Mouse (Mus musculus) activated CD4-positive, CD25-positive, alpha-beta regulatory T cell, adult 4 months (primary cell): Measurements from ENCODE around the gene 1700016H13Rik. TPM values are rescaled to one million over a fixed set of nuclear protein-coding genes. Genes with fewer than 3 reads are reported as not detected.

Experiments
- ATAC-seq: one replicate; pipeline ENCODE4 v1.8.0; 2017
- polyA plus RNA-seq, 2 experiments: library from polyadenylated mRNA; unstranded; fragments of 100-300 nt; shearing (Covaris generic); gene quantifications; one replicate each; pipeline ENCODE4 v1.2.1; 2017

The 1700016H13Rik gene
- not detected for polyA plus RNA-seq

DNA sequence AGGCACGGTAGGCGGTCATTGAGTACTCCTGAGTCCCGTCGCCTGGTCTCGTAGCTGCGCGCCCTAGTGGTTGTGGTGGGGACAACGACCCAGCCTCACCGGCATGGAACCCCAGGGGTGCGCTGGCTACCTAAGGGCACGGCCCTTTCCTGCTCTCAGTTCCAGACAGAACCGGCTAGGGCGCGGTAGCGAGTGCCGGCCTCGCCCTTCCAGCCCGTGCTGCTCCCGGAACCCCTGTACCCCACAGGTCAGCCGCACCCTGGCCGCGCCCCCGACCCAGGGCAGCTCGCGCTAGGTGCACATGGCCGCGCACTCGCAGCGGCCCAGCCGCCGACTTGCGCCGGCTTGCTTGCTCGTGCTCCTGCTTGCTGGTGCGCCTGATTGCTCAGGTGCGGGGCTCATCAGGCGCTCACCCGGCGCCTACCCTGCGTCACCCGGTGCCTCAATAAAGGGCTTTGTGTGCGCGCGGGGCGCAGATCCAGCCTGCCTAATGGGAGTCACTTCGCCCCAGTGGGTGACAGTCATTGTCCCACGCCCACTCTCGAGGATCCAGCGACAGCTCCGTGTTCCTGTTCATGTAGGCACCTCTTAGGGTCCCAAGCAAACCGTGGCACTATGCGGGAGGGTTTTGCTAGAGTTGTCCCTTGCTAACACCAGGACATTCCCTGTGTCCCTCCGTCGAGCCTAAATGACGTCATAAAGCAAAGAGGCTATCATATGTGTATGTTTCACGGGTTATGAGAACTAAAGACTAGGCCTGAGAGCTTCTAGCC lies at the start of gene 1700016H13Rik:
Gene 1700016H13Rik, minus strand, starts transcription at position 665 of the 773 bp plus-strand sequence.
- ATAC-seq, result peak; percentile 89

- no peak for ATAC-seq
These were observed 49.5 kb upstream of the 1700016H13Rik start for GRCm38 (mm10) chr5:103705331-103705730.

GRCm38 (mm10) chr5:103702527-103702926 lies 46.7 kb upstream of the 1700016H13Rik start:
- no peak for ATAC-seq

DNA sequence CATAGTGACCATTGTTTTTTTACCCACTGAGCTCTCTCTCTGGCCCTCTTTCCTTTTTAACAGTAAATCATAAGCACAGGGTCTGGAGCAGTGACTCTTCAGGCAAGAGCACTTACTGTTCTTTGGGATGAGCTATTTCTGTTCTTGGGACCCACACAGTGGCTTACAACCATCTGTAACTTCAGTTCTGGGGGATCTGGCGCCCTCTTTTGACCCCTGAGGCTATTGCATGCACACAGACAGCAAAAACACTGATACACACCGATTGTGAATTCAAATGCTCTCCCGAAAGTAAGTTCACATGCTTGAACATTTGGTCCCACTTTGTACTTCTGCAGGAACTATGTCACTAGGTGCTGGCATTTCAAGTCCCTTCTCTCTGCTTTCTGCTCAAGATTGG lies 45.7 kb upstream of the 1700016H13Rik start:
- ATAC-seq, result no peak

DNA sequence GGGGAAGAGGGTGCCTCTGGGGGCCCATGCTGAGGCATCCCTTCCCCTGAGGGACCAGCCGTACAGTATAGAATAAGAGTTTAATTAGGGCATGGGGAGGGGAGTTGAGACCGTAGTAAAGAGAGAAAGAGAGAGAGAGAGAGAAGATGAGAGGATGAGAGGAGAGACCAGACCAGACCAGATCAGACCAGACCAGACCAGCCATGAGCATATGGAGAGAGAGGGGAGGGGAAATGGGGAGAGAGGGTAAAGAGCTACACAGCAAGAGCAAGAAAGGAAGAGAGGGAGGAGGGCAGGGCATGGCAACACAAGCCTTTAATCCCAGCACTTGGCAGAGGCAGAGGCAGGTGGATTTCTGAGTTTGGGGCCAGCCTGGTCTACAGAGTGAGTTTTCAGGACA lies 44.9 kb upstream of the 1700016H13Rik start:
- ATAC-seq, result no peak

GRCm38 (mm10) chr5:103699537-103699936 lies 43.7 kb upstream of the 1700016H13Rik start:
- ATAC-seq, result no peak

GRCm38 (mm10) chr5:103698577-103698976 lies 42.8 kb upstream of the 1700016H13Rik start:
- no peak for ATAC-seq

DNA sequence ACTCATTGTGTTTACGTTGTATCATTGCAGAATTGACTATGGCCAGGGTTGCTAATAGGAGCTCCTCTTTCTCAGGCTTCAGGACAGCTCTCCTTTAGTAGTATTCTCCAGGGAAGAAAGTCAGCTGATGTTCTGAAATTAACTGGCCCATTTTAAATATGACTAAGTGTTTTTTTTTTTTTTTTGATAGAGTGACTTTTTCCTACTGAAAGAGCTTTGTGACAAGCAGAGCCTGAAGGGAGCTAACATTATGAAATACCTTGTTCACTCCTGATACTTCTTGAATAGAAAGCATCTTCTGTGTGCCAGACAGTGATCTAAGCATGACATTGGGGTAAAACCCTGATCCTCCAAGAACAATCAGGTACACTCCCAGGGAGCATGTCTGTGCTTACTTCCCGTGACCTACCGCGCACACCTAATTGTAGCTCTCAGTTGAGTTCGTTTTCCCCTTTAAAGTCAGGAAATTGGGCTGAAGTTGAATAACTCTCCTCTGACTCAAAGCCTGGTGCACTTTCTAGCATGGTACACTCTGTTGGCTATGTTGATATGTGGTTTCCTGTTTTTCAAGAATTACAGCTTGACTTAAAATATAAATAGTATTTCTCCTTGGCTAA lies 42.2 kb upstream of the 1700016H13Rik start:
- ATAC-seq, result peak; percentile 47

DNA sequence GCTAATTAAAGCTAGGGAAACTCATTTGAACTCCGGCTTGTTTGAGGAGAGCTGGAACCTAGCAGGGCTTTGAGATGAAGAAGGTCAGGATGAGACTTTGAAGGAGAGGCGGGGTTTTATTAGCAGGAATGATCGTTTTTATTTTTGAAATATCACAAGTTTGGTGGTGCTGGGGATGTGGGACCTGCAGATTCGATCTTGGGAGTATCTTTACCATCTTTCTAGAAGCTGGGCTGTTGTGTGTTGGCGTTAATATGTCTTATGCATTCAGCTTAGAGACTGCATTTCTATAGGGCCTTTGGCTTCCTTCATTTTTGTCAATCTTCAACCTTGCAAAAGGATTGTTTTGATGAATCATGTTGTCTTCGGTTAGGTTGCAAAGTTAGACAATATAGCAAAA lies 38.3 kb upstream of the 1700016H13Rik start:
- no peak for ATAC-seq

GRCm38 (mm10) chr5:103693041-103693641 lies 37.3 kb upstream of the 1700016H13Rik start:
- no peak for ATAC-seq

GRCm38 (mm10) chr5:103692531-103693040 lies 36.8 kb upstream of the 1700016H13Rik start:
- ATAC-seq, result peak; percentile 34

- ATAC-seq, result peak; percentile 84
These were observed 36.1 kb upstream of the 1700016H13Rik start, which contains the start of gene Aff1 for GRCm38 (mm10) chr5:103691624-103692530. TSS of gene Aff1 (plus strand) at chr5:103692374.

GRCm38 (mm10) chr5:103691171-103691570 lies 35.4 kb upstream of the 1700016H13Rik start:
- ATAC-seq, result no peak

DNA sequence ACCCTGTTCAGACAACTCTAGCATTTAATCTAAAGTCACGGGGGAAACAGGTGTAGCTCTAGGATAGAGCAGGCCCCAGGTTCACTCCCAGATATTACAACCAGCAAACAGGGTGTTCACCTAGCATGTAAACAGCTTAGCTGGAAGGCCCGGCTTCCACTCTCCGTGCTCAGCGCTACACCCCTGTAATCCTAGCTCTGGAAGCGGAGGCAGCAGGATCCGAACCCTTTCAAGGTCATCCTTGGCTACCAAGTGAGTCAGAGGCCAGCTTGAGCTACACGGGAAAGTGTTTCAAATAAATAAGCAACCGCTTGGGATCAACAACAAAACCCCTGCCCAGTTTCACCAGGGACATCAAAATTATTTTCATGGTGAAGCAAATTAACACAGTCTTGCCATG lies 34.4 kb upstream of the 1700016H13Rik start:
- no peak for ATAC-seq

DNA sequence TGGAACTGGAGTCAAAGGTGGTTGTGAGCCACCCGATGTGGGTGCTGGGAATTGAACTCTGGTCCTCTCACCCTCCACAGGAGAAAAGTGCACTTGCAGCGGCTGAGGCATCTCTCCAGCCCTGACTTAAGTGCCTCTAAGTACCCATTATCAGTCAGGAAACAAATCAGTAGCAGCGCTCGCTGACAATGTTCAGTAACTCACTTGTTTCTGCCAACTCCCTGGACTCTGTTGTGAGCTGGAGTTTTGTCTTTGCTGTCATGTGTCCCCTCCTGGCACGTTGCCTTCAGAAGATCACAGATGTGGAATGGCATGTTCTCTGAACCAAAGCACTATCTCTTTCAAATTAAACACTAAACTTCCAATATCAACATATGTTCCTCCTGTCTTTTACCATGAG lies 33.8 kb upstream of the 1700016H13Rik start:
- no peak for ATAC-seq

- no peak for ATAC-seq
These were observed 26.0 kb upstream of the 1700016H13Rik start for GRCm38 (mm10) chr5:103681824-103682223.

- peak; percentile 82 for ATAC-seq
These were observed 24.6 kb upstream of the 1700016H13Rik start for GRCm38 (mm10) chr5:103680381-103680780.

- no peak for ATAC-seq
These were observed 23.2 kb upstream of the 1700016H13Rik start for GRCm38 (mm10) chr5:103678974-103679373.

DNA sequence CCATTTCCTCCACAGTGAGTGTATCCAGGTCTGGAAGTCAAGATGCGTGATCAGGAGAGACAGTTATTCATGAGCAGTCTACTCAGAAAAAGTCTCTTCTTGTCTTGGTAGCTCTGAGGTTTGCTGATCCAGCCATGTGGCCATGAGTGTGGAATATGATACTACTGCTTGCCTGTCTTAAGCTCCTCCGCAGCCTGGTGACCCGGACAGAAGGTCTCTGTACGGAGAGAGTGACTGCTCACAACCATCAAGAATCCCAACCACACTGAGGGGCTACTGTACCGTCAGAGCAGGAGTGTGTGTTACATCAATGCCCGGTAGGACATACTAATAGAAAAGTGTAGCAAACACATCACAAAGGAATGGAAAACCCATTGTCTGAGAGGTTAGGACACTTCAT lies 22.1 kb upstream of the 1700016H13Rik start:
- ATAC-seq, result no peak

GRCm38 (mm10) chr5:103676289-103676881 lies 20.6 kb upstream of the 1700016H13Rik start:
- ATAC-seq, result no peak

- ATAC-seq, result no peak
These were observed 18.7 kb upstream of the 1700016H13Rik start for GRCm38 (mm10) chr5:103674482-103674881.

DNA sequence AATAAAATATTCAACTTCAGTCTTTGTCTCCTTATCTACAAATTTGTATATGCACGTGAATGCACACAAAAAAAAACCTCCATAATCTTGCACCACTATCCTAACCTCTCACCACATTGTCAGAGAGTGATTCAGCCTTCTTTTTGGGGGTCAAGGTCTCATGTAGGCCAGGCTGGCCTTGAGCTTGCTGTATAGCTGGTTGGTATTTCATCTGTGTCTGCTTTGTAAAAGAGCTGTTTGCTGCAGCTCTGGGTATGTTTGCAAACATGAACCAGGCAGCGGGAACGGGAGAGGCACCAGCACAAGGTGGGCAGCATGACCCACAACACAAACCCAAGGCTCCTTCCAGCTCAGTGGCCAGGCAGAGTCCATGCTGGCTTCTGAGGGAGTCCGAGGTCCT lies 17.8 kb upstream of the 1700016H13Rik start:
- no peak for ATAC-seq
